In genomic region chr13:36035528-36035927, GRCm38 (mm10) we compare ENCODE assay signal across 23 mouse cellular contexts.
DNase-seq lines count a peak whose midpoint lies in the region; ATAC-seq and TF ChIP-seq lines count a peak whose summit lies in the region.
"Had no signal": no experiment of that assay in that cellular context is flagged by ENCODE, and none has a peak within 500 bp of the region (broad histone marks: within the 10 kb centered on the region; RNA-seq: fewer than 3 reads in every experiment).

No protein-coding gene starts in this region.

- no peaks in the 10 kb centered on the region for H3K36me3 ChIP-seq in liver, adult 2 months (ENCODE audit: control insufficient read depth, insufficient read depth, low read length)
- H3K36me3 ChIP-seq in liver, embryonic 11.5 days (ENCODE audit: control insufficient read depth, insufficient read depth, low read length), result no peaks in the 10 kb centered on the region
- no peaks in the 10 kb centered on the region for H3K36me3 ChIP-seq in forebrain, embryonic 13.5 days (ENCODE audit: poor library complexity, severe bottlenecking)
- H3K36me3 ChIP-seq in lung, postnatal 0 days (ENCODE audit: insufficient read depth, low read length), result no peaks in the 10 kb centered on the region
- H3K36me3 ChIP-seq: embryonic facial prominence, embryonic 13.5 days; forebrain, embryonic 10.5 days; forebrain, embryonic 15.5 days; hindbrain, embryonic 12.5 days had no signal

- H3K27ac ChIP-seq in liver, adult 2 months (replicated peaks; ENCODE audit: insufficient read depth, low read depth, low read length), result no peak overlapping the region
- H3K27ac ChIP-seq in liver, embryonic 11.5 days (ENCODE audit: low read depth, low read length), result no peak overlapping the region
- H3K27ac ChIP-seq in forebrain, embryonic 13.5 days, result no peak overlapping the region
- no peak overlapping the region for H3K27ac ChIP-seq in lung, postnatal 0 days (ENCODE audit: low read length)
- H3K27ac ChIP-seq: embryonic facial prominence, embryonic 13.5 days; forebrain, embryonic 10.5 days; forebrain, embryonic 15.5 days; hindbrain, embryonic 12.5 days had no signal

- TF ChIP-seq POLR2A in liver, adult 2 months (IDR thresholded peaks at IDR 0.05; ENCODE audit: extremely low read depth, insufficient read depth, low read length), result no peak

- H3K9me3 ChIP-seq in liver, embryonic 11.5 days (ENCODE audit: control insufficient read depth, low read length), result no peaks in the 10 kb centered on the region
- no peaks in the 10 kb centered on the region for H3K9me3 ChIP-seq in forebrain, embryonic 13.5 days (replicated peaks)
- no peaks in the 10 kb centered on the region for H3K9me3 ChIP-seq in lung, postnatal 0 days (ENCODE audit: low read length)
- H3K9me3 ChIP-seq: embryonic facial prominence, embryonic 13.5 days; forebrain, embryonic 10.5 days; forebrain, embryonic 15.5 days; hindbrain, embryonic 12.5 days had no signal

- H3K4me3 ChIP-seq in liver, adult 2 months (ENCODE audit: insufficient read depth, low read depth, low read length), result no peak overlapping the region
- H3K4me3 ChIP-seq in liver, embryonic 11.5 days (ENCODE audit: low read depth, low read length), result no peak overlapping the region
- H3K4me3 ChIP-seq in forebrain, embryonic 13.5 days, result no peak overlapping the region
- no peak overlapping the region for H3K4me3 ChIP-seq in lung, postnatal 0 days (ENCODE audit: low read depth, low read length)
- H3K4me3 ChIP-seq: embryonic facial prominence, embryonic 13.5 days; forebrain, embryonic 10.5 days; forebrain, embryonic 15.5 days; hindbrain, embryonic 12.5 days had no signal

- peaks cover 10% of the 10 kb centered on the region for H3K4me1 ChIP-seq in liver, adult 2 months (ENCODE audit: control insufficient read depth, insufficient read depth, low read length)
- no peaks in the 10 kb centered on the region for H3K4me1 ChIP-seq in liver, embryonic 11.5 days (replicated peaks; ENCODE audit: control insufficient read depth, insufficient read depth, low read length)
- no peaks in the 10 kb centered on the region for H3K4me1 ChIP-seq in forebrain, embryonic 13.5 days
- H3K4me1 ChIP-seq in lung, postnatal 0 days (ENCODE audit: insufficient read depth, low read depth, low read length), result no peaks in the 10 kb centered on the region
- H3K4me1 ChIP-seq: embryonic facial prominence, embryonic 13.5 days; forebrain, embryonic 10.5 days; forebrain, embryonic 15.5 days; hindbrain, embryonic 12.5 days had no signal

- 0 out of 2 replicates have a peak, but pooled peaks have one; percentile 12 for TF ChIP-seq CTCF in liver, adult 2 months (IDR thresholded peaks at IDR 0.05; ENCODE audit: low read depth, low read length)
- TF ChIP-seq CTCF in lung, postnatal 0 days (IDR thresholded peaks at IDR 0.05), result no peak

- H3K79me2 ChIP-seq in liver, adult 2 months (ENCODE audit: control insufficient read depth, insufficient read depth, low read length), result no peaks in the 10 kb centered on the region; the same call in 1 of the 2 replicates

- no peak for ATAC-seq in liver, embryonic 11.5 days (replicated peaks; ENCODE audit: low FRiP score)
- ATAC-seq in erythroblast, adult 5-6 weeks (replicated peaks; ENCODE audit: low FRiP score, poor library complexity, severe bottlenecking), result peak; percentile 39; the same call in 1 of the 2 replicates
- no peak for ATAC-seq in forebrain, embryonic 13.5 days
- ATAC-seq in lung, postnatal 0 days, result no peak
- ATAC-seq: activated CD4-positive, CD25-positive, alpha-beta regulatory T cell, adult 4 months; forebrain, embryonic 15.5 days; hindbrain, embryonic 16.5 days; inflammation-experienced regulatory T-cells, adult 6 months; intestine, postnatal 0 days; Patski had no signal

- no peaks in the 10 kb centered on the region for H3K27me3 ChIP-seq in liver, adult 2 months (ENCODE audit: control insufficient read depth, insufficient read depth, low read length)
- H3K27me3 ChIP-seq in liver, embryonic 11.5 days (replicated peaks; ENCODE audit: control insufficient read depth, insufficient read depth, low read length), result no peaks in the 10 kb centered on the region
- no peaks in the 10 kb centered on the region for H3K27me3 ChIP-seq in forebrain, embryonic 13.5 days
- H3K27me3 ChIP-seq in lung, postnatal 0 days (replicated peaks; ENCODE audit: insufficient read depth, low read length), result no peaks in the 10 kb centered on the region
- H3K27me3 ChIP-seq: embryonic facial prominence, embryonic 13.5 days; forebrain, embryonic 15.5 days; hindbrain, embryonic 12.5 days; Patski had no signal

- TF ChIP-seq EP300 in lung, postnatal 0 days (IDR thresholded peaks at IDR 0.05), result no peak

- H3K4me2 ChIP-seq in liver, embryonic 11.5 days, result no peak overlapping the region
- no peak overlapping the region for H3K4me2 ChIP-seq in forebrain, embryonic 13.5 days
- H3K4me2 ChIP-seq in lung, postnatal 0 days (replicated peaks; ENCODE audit: low read depth, low read length), result no peak overlapping the region
- H3K4me2 ChIP-seq: embryonic facial prominence, embryonic 13.5 days; forebrain, embryonic 15.5 days; hindbrain, embryonic 12.5 days had no signal

- H3K9ac ChIP-seq in liver, adult 2 months (ENCODE audit: low read depth, low read length), result no peak overlapping the region
- H3K9ac ChIP-seq in liver, embryonic 11.5 days (ENCODE audit: low read depth, low read length), result no peak overlapping the region
- H3K9ac ChIP-seq in forebrain, embryonic 13.5 days, result no peak overlapping the region
- no peak overlapping the region for H3K9ac ChIP-seq in lung, postnatal 0 days (replicated peaks; ENCODE audit: low read depth)
- H3K9ac ChIP-seq: embryonic facial prominence, embryonic 13.5 days; forebrain, embryonic 15.5 days; hindbrain, embryonic 12.5 days had no signal

- peak; percentile 20 for DNase-seq in adrenal gland, adult 8-10 months
- DNase-seq in adrenal gland, postnatal 14 days, result no peak
- peak; percentile 79 for DNase-seq in liver, adult 2 months (ENCODE audit: extremely low read depth, low read depth, low spot score)
- no peak for DNase-seq in liver, embryonic 11.5 days (ENCODE audit: low spot score)
- DNase-seq in lung, postnatal 0 days (ENCODE audit: low spot score), result no peak
- DNase-seq: cerebellum, adult 11-12 months; cerebellum, adult 9-10 months; cerebellum, postnatal 25 days; gastrocnemius, postnatal 25 days; heart, postnatal 10 days; heart, postnatal 4 days; kidney, adult 8-10 months had no signal

- 46% methylated on average over 4 of the region's 4 CpGs for WGBS in liver, adult 2 months
- 75% methylated on average over 4 of the region's 4 CpGs for WGBS in liver, embryonic 11.5 days
- 89% methylated on average over 4 of the region's 4 CpGs for WGBS in forebrain, embryonic 13.5 days
- 78% methylated on average over 4 of the region's 4 CpGs for WGBS in lung, postnatal 0 days

Comparison
In these comparisons a context has a peak if more than half of its experiments do, and no peak if none do; other contexts are left out.
1. DNase-seq: peak in adrenal gland, adult 8-10 months (single experiment) and liver, adult 2 months (single experiment); none in adrenal gland, postnatal 14 days (single experiment), liver, embryonic 11.5 days (single experiment) and lung, postnatal 0 days (single experiment).